Mouse (Mus musculus): ENCODE data around the gene Dis3. TPM values are rescaled to one million over a fixed set of nuclear protein-coding genes. Genes with fewer than 3 reads are reported as not detected.

Gene Dis3
- total RNA-seq (2012; rRNA removed): 33.9 and 47.4 TPM in 2 replicates
- total RNA-seq (2014; rRNA removed): 69.4 and 78.5 TPM in 2 replicates
- polyA plus RNA-seq (2012; ENCODE audit: insufficient read length, low read depth): 92.6 and 98.9 TPM in 2 replicates

GRCm38 (mm10) chr14:99099267-99099966, at the start of gene Dis3, which contains the start of gene Pibf1:
Dis3 (minus strand) TSS chr14:99099770.
Pibf1 (plus strand) TSS chr14:99099424.
- peaks cover 47 to 68% of the 10 kb centered on the region in 2 experiments for H3K36me3 ChIP-seq (replicated peaks in 1 of 2; ENCODE audit: control insufficient read depth in 1 of 2, insufficient read depth in 1 of 2, low read length in 1 of 2)

GRCm38 (mm10) chr14:99146841-99147240, 47.3 kb upstream of the Dis3 start:
- no peaks in the 10 kb centered on the region for H3K79me2 ChIP-seq (replicated peaks; ENCODE audit: control insufficient read depth, extremely low read depth, insufficient read depth, poor library complexity, severe bottlenecking)
- no peaks in the 10 kb centered on the region for H3K27me3 ChIP-seq (replicated peaks)
- H3K9ac ChIP-seq (ENCODE audit: insufficient read depth, low read depth): no peak overlapping the region
- H3K4me1 ChIP-seq (ENCODE audit: control insufficient read depth in 1 of 2, insufficient read depth in 2 of 2): peaks cover 0 to 4% of the 10 kb centered on the region in 2 experiments; a peak in 1 of 4 replicates
- dilution Hi-C loops (cut with MboI; ENCODE audit: extremely low pct_ligation_motif_present, extremely low pct_unique_long_range_greater_than_20kb, low sequenced_read_pairs) (no loop called here), in situ Hi-C loops (cut with MboI; ENCODE audit: low pct_ligation_motif_present, low pct_unique_long_range_greater_than_20kb, low sequenced_read_pairs) (loop anchor here (10.0 to 25.0 kb wide), 2 partner anchors 490 to 748 kb away; no protein-coding TSS in a partner anchor)
- H3K27ac ChIP-seq (ENCODE audit: insufficient read depth, low read depth): no peak overlapping the region
- H3K9me3 ChIP-seq (replicated peaks; ENCODE audit: low read length): no peaks in the 10 kb centered on the region
- no peak overlapping the region for H3K4me3 ChIP-seq (replicated peaks in 1 of 3; ENCODE audit: low read depth in 2 of 3, low read length in 2 of 3, poor library complexity in 1 of 3)
- DNase-seq (ENCODE audit: extremely low read depth): no peak
- H3K4me2 ChIP-seq (ENCODE audit: insufficient read depth, low read depth, poor library complexity, severe bottlenecking): no peak overlapping the region
- TF ChIP-seq MAFK (IDR thresholded peaks at IDR 0.05; ENCODE audit: insufficient replicate concordance, low read length) (no peak), JUND (conservative IDR thresholded peaks at IDR 0.05; ENCODE audit: low read depth, low read length) (no peak), KAT2A (IDR thresholded peaks at IDR 0.05; ENCODE audit: insufficient replicate concordance, low read length) (no peak), ELF1 (IDR thresholded peaks at IDR 0.05; ENCODE audit: low read depth, low read length) (no peak), RCOR1 (conservative IDR thresholded peaks at IDR 0.05; ENCODE audit: low read depth, low read length) (no peak), MXI1 (IDR thresholded peaks at IDR 0.05; ENCODE audit: low read depth, low read length) (no peak), UBTF (IDR thresholded peaks at IDR 0.05; ENCODE audit: low read depth, low read length) (no peak), MAX (IDR thresholded peaks at IDR 0.05; ENCODE audit: low read length) (no peak), CTCF (conservative IDR thresholded peaks at IDR 0.05 in 1 of 2, IDR thresholded peaks at IDR 0.05 in 1 of 2; ENCODE audit: low read depth in 2 of 2, low read length in 2 of 2) (no peak), IRF4 (IDR thresholded peaks at IDR 0.05; ENCODE audit: low read depth, low read length) (no peak)
- H3K36me3 ChIP-seq (replicated peaks in 1 of 2; ENCODE audit: control insufficient read depth in 1 of 2, insufficient read depth in 1 of 2, low read length in 1 of 2): peaks cover 27 to 65% of the 10 kb centered on the region in 2 experiments

More at GRCm38 (mm10) chr14:99099267-99099966, at the start of gene Dis3, which contains the start of gene Pibf1:
- TF ChIP-seq POLR2A (IDR thresholded peaks at IDR 0.05; ENCODE audit: low read depth, low read length): peak; percentile 95
- no peak for TF ChIP-seq SMC3 (IDR thresholded peaks at IDR 0.05; ENCODE audit: low read depth, low read length)
- peak; percentile 98 for TF ChIP-seq KAT2A (IDR thresholded peaks at IDR 0.05; ENCODE audit: insufficient replicate concordance, low read length)
- no peak for TF ChIP-seq USF1 (IDR thresholded peaks at IDR 0.05; ENCODE audit: low read depth, low read length)
- peak; percentile 67 for TF ChIP-seq TCF12 (IDR thresholded peaks at IDR 0.05; ENCODE audit: low read depth, low read length)
- TF ChIP-seq POLR2AphosphoS2 (IDR thresholded peaks at IDR 0.05; ENCODE audit: low read depth, low read length): peak; percentile 82; the same call in 1 of the 2 replicates
- peak; percentile 93 for TF ChIP-seq HCFC1 (IDR thresholded peaks at IDR 0.05; ENCODE audit: low read depth, low read length)
- no peak for TF ChIP-seq USF2 (conservative IDR thresholded peaks at IDR 0.05; ENCODE audit: low read depth, low read length)
- peak; percentile 95 for TF ChIP-seq MYC (IDR thresholded peaks at IDR 0.05; ENCODE audit: low read depth, low read length)
- no peak for TF ChIP-seq CTCF (conservative IDR thresholded peaks at IDR 0.05 in 1 of 2, IDR thresholded peaks at IDR 0.05 in 1 of 2; ENCODE audit: low read depth in 2 of 2, low read length in 2 of 2)
- TF ChIP-seq ZMIZ1 (IDR thresholded peaks at IDR 0.05; ENCODE audit: low read depth, low read length): peak; percentile 88
- TF ChIP-seq UBTF (IDR thresholded peaks at IDR 0.05; ENCODE audit: low read depth, low read length): 0 out of 2 replicates have a peak, but pooled peaks have one; percentile 36
- peak; percentile 99 for TF ChIP-seq CHD2 (IDR thresholded peaks at IDR 0.05; ENCODE audit: low read length)
- peak; percentile 90 for TF ChIP-seq SIN3A (IDR thresholded peaks at IDR 0.05; ENCODE audit: low read length)
- peak; percentile 78 for TF ChIP-seq NRF1 (IDR thresholded peaks at IDR 0.05; ENCODE audit: low read depth, low read length)
- peak; percentile 96 for TF ChIP-seq MXI1 (IDR thresholded peaks at IDR 0.05; ENCODE audit: low read depth, low read length)
- TF ChIP-seq ELF1 (IDR thresholded peaks at IDR 0.05; ENCODE audit: low read depth, low read length): peak; percentile 97
- TF ChIP-seq IRF4 (IDR thresholded peaks at IDR 0.05; ENCODE audit: low read depth, low read length): peak; percentile 55; the same call in 1 of the 2 replicates
- peak; percentile 79; the same call in 1 of the 2 replicates for TF ChIP-seq GABPA (IDR thresholded peaks at IDR 0.05; ENCODE audit: insufficient replicate concordance, low read depth, low read length)
- no peak for TF ChIP-seq PAX5 (IDR thresholded peaks at IDR 0.05; ENCODE audit: low read length)
- TF ChIP-seq MAZ (IDR thresholded peaks at IDR 0.05; ENCODE audit: low read depth, low read length): peak; percentile 58; the same call in 1 of the 2 replicates
- TF ChIP-seq NELFE (IDR thresholded peaks at IDR 0.05; ENCODE audit: low read depth, low read length): peak; percentile 88
- peak; percentile 73; the same call in 1 of the 2 replicates for TF ChIP-seq E2F4 (IDR thresholded peaks at IDR 0.05; ENCODE audit: insufficient replicate concordance, low read depth, low read length)
- TF ChIP-seq MAX (IDR thresholded peaks at IDR 0.05; ENCODE audit: low read length): peak; percentile 94
- peak; percentile 68; the same call in 1 of the 2 replicates for TF ChIP-seq TBP (conservative IDR thresholded peaks at IDR 0.05; ENCODE audit: low read depth, low read length)
- no peak for TF ChIP-seq RCOR1 (conservative IDR thresholded peaks at IDR 0.05; ENCODE audit: low read depth, low read length)
- Histone ChIP-seq H3K9me3 (replicated peaks; ENCODE audit: low read length) (no peaks in the 10 kb centered on the region), H3K4me3 (replicated peaks in 1 of 3; ENCODE audit: low read depth in 2 of 3, low read length in 2 of 3, poor library complexity in 1 of 3) (peak within 1 kb of the TSS; percentile 96 to 100 (median 99)), H3K9ac (ENCODE audit: insufficient read depth, low read depth) (peak within 1 kb of the TSS; percentile 88), H3K4me2 (ENCODE audit: insufficient read depth, low read depth, poor library complexity, severe bottlenecking) (peak within 1 kb of the TSS; percentile 83), H3K27me3 (replicated peaks) (no peaks in the 10 kb centered on the region), H3K27ac (ENCODE audit: insufficient read depth, low read depth) (peak within 1 kb of the TSS; percentile 61), H3K79me2 (replicated peaks; ENCODE audit: control insufficient read depth, extremely low read depth, insufficient read depth, poor library complexity, severe bottlenecking) (peaks cover 31% of the 10 kb centered on the region), H3K4me1 (ENCODE audit: control insufficient read depth in 1 of 2, insufficient read depth in 2 of 2) (peaks cover 7 to 19% of the 10 kb centered on the region in 2 experiments; a peak in 3 of 4 replicates)
- dilution Hi-C loops (cut with MboI; ENCODE audit: extremely low pct_ligation_motif_present, extremely low pct_unique_long_range_greater_than_20kb, low sequenced_read_pairs): no loop called here
- in situ Hi-C loops (cut with MboI; ENCODE audit: low pct_ligation_motif_present, low pct_unique_long_range_greater_than_20kb, low sequenced_read_pairs): no loop called here
- DNase-seq (ENCODE audit: extremely low read depth): peak; percentile 99
